Mouse (Mus musculus) G1E (cell line): ENCODE data around the gene Zfp385a. TPM values are rescaled to one million over a fixed set of nuclear protein-coding genes. Genes with fewer than 3 reads are reported as not detected.

Source experiments
- ATAC-seq: 2 replicates; pipeline ENCODE4 v1.8.0; 2016; ENCODE audit warnings: mild to moderate bottlenecking; ENCODE audit not compliant: insufficient number of reproducible peaks, poor library complexity, low FRiP score, severe bottlenecking; ENCODE audit errors: extremely low read depth
- DNase-seq: peaks from one replicate; pipeline ENCODE4 v3.0.0; 2012; ENCODE audit warnings: low spot score
- H3K27me3 ChIP-seq: 2 replicates; pipeline ENCODE4 v1.6.1; 2012; ENCODE audit warnings: mild to moderate bottlenecking, low read length, inconsistent platforms; ENCODE audit not compliant: insufficient read depth
- H3K36me3 ChIP-seq: replicated peaks from 2 replicates; pipeline ENCODE3; 2012; ENCODE audit warnings: mild to moderate bottlenecking, inconsistent platforms
- H3K4me1 ChIP-seq: 2 replicates; pipeline ENCODE4 v1.6.1; 2012; ENCODE audit warnings: low read depth, low read length, inconsistent platforms, mixed read lengths; ENCODE audit not compliant: insufficient read depth
- H3K4me3 ChIP-seq: 2 replicates; pipeline ENCODE4 v1.5.1; 2012; ENCODE audit warnings: low read depth, mild to moderate bottlenecking, inconsistent platforms, low read length, moderate library complexity, mixed read lengths
- H3K9me3 ChIP-seq: replicated peaks from 2 replicates; pipeline ENCODE4 v1.6.1; 2012; ENCODE audit warnings: inconsistent platforms
- CTCF ChIP-seq: IDR thresholded peaks from 2 replicates; pipeline ENCODE4 v1.5.1; 2012; ENCODE audit warnings: low read depth, low read length, inconsistent platforms, mixed read lengths
- GATA1 ChIP-seq: IDR thresholded peaks from 2 replicates; pipeline ENCODE4 v1.6.1; 2012; ENCODE audit warnings: borderline replicate concordance, low read length, inconsistent platforms, mixed read lengths
- GATA2 ChIP-seq: IDR thresholded peaks from 2 replicates; pipeline ENCODE4 v1.6.1; 2012; ENCODE audit warnings: low read depth, low read length, inconsistent platforms, borderline replicate concordance
- POLR2AphosphoS5 ChIP-seq: IDR thresholded peaks from 2 replicates; pipeline ENCODE4 v1.6.1; 2012; ENCODE audit warnings: low read depth, low read length, inconsistent platforms; ENCODE audit not compliant: insufficient replicate concordance
- TAL1 ChIP-seq: conservative IDR thresholded peaks from 2 replicates; pipeline ENCODE4 v1.6.1; 2012; ENCODE audit warnings: low read depth, low read length, inconsistent platforms, mixed read lengths
- polyA plus RNA-seq: library from polyadenylated mRNA; stranded (reverse); fragments of >175 nt; gene quantifications from 2 replicates; pipeline ENCODE4 v1.2.3, GENCODE M21; 2012
- total RNA-seq, 2 experiments: library from RNA; stranded (forward) in 1 of 2; stranded (reverse) in 1 of 2; fragments of 200-1000 nt in 1 of 2; fragments of >200 nt in 1 of 2; fragmentation: Nextera tagmentation in 1 of 2; gene quantifications; 2 replicates each; pipeline ENCODE4 v1.2.3; 2014 to 2017

The Zfp385a gene
- total and polyA plus RNA-seq, 3 experiments, result 2.0 to 483 (median 74.3) TPM

- DNase-seq (no peak), ATAC-seq (no peak)
- TF ChIP-seq POLR2AphosphoS5 (no peak), GATA2 (no peak), TAL1 (no peak), CTCF (no peak), GATA1 (no peak)
- Histone ChIP-seq H3K4me3 (no peak overlapping the region), H3K36me3 (no peaks in the 10 kb centered on the region), H3K9me3 (no peaks in the 10 kb centered on the region), H3K27me3 (peaks cover 51% of the 10 kb centered on the region), H3K4me1 (no peaks in the 10 kb centered on the region)
Observed at GRCm38 (mm10) chr15:103370462-103370861, 30.6 kb upstream of the Zfp385a start.

GRCm38 (mm10) chr15:103369123-103369522, 29.2 kb upstream of the Zfp385a start:
- no peak for DNase-seq
- TF ChIP-seq POLR2AphosphoS5, result no peak
- no peak for TF ChIP-seq GATA1
- no peak for TF ChIP-seq TAL1
- TF ChIP-seq CTCF, result no peak
- no peak for TF ChIP-seq GATA2
- H3K4me3 ChIP-seq, result no peak overlapping the region
- H3K36me3 ChIP-seq, result peaks cover 3% of the 10 kb centered on the region
- no peak for ATAC-seq
- H3K9me3 ChIP-seq, result no peaks in the 10 kb centered on the region
- no peaks in the 10 kb centered on the region for H3K4me1 ChIP-seq
- H3K27me3 ChIP-seq, result peaks cover 51% of the 10 kb centered on the region

- Histone ChIP-seq H3K4me1 (no peaks in the 10 kb centered on the region), H3K27me3 (peaks cover 55% of the 10 kb centered on the region), H3K36me3 (peaks cover 8% of the 10 kb centered on the region), H3K4me3 (no peak overlapping the region), H3K9me3 (no peaks in the 10 kb centered on the region)
- ATAC-seq (no peak), DNase-seq (no peak)
- TF ChIP-seq POLR2AphosphoS5, result no peak
Observed at GRCm38 (mm10) chr15:103368179-103368940, 28.5 kb upstream of the Zfp385a start.

- no peak for TF ChIP-seq GATA2
- TF ChIP-seq CTCF, result no peak
- no peak for TF ChIP-seq TAL1
- TF ChIP-seq POLR2AphosphoS5, result no peak
- no peak for TF ChIP-seq GATA1
- peaks cover 58% of the 10 kb centered on the region for H3K27me3 ChIP-seq
- peak within 1 kb of the TSS; percentile 67 for H3K4me3 ChIP-seq
- H3K36me3 ChIP-seq, result peaks cover 12% of the 10 kb centered on the region
- H3K4me1 ChIP-seq, result no peaks in the 10 kb centered on the region
- no peaks in the 10 kb centered on the region for H3K9me3 ChIP-seq
- ATAC-seq, result no peak
- DNase-seq, result peak; percentile 43
Observed at GRCm38 (mm10) chr15:103366376-103367149, 26.7 kb upstream of the Zfp385a start, which contains the start of gene Itga5. Itga5 (minus strand) TSS chr15:103366763.

GRCm38 (mm10) chr15:103365471-103366375, 25.8 kb upstream of the Zfp385a start:
- Histone ChIP-seq H3K4me3 (peak overlapping the region; percentile 67), H3K27me3 (peaks cover 55% of the 10 kb centered on the region), H3K9me3 (no peaks in the 10 kb centered on the region), H3K4me1 (no peaks in the 10 kb centered on the region), H3K36me3 (peaks cover 18% of the 10 kb centered on the region)
- ATAC-seq, result no peak
- no peak for TF ChIP-seq TAL1
- no peak for TF ChIP-seq CTCF
- no peak for TF ChIP-seq GATA1
- TF ChIP-seq POLR2AphosphoS5, result no peak
- TF ChIP-seq GATA2, result no peak
- DNase-seq, result peak; percentile 31

- peak overlapping the region; percentile 1; the same call in 1 of the 2 replicates for H3K4me3 ChIP-seq
- TF ChIP-seq GATA1, result no peak
- no peak for TF ChIP-seq GATA2
- TF ChIP-seq CTCF, result no peak
- no peak for TF ChIP-seq POLR2AphosphoS5
- no peak for TF ChIP-seq TAL1
- peaks cover 53% of the 10 kb centered on the region for H3K27me3 ChIP-seq
- H3K36me3 ChIP-seq, result peaks cover 26% of the 10 kb centered on the region
- H3K4me1 ChIP-seq, result no peaks in the 10 kb centered on the region
- H3K9me3 ChIP-seq, result no peaks in the 10 kb centered on the region
- DNase-seq (no peak), ATAC-seq (no peak)
Observed at GRCm38 (mm10) chr15:103364761-103365160, 24.9 kb upstream of the Zfp385a start.
